7 mouse cellular contexts compared by ENCODE assay signal in genomic region chr5:28070828-28071455, GRCm38 (mm10). TPM values are rescaled to one million over a fixed set of nuclear protein-coding genes. Genes with fewer than 3 reads are reported as not detected.
DNase-seq lines count a peak whose midpoint lies in the region; ATAC-seq lines count a peak whose summit lies in the region.

Insig1 (plus strand) TSS chr5:28071363.

- intact Hi-C loops in gastrocnemius, postnatal 36 days (cut with DNase I), result loop anchor here (10.0 kb wide), 1 partner anchor 1304 kb away; the partner anchor contains the start of gene Lmbr1
- intact Hi-C loops in left cerebral cortex, postnatal 25 days (cut with DNase I), result loop anchor here (2.0 to 10.0 kb wide), 4 partner anchors 199 to 314 kb away; partner anchors contain the start of genes Htr5a and Paxip1

- H3K4me2 ChIP-seq in intestine, embryonic 15.5 days (replicated peaks), result peak within 1 kb of the TSS; percentile 80

- peak within 1 kb of the TSS; percentile 84 for H3K4me3 ChIP-seq in intestine, embryonic 15.5 days (replicated peaks)
- H3K4me3 ChIP-seq in midbrain, embryonic 10.5 days, result peak within 1 kb of the TSS; percentile 91

- peaks cover 20% of the 10 kb centered on the region for H3K4me1 ChIP-seq in intestine, embryonic 15.5 days (replicated peaks)
- H3K4me1 ChIP-seq in midbrain, embryonic 10.5 days, result peaks cover 65% of the 10 kb centered on the region

- ATAC-seq in intestine, embryonic 15.5 days, result peak; percentile 92

- peak within 1 kb of the TSS; percentile 82 for H3K9ac ChIP-seq in intestine, embryonic 15.5 days

- no peaks in the 10 kb centered on the region for H3K9me3 ChIP-seq in intestine, embryonic 15.5 days
- H3K9me3 ChIP-seq in midbrain, embryonic 10.5 days (replicated peaks), result no peaks in the 10 kb centered on the region

- peak within 1 kb of the TSS; percentile 96 for H3K27ac ChIP-seq in intestine, embryonic 15.5 days
- H3K27ac ChIP-seq in midbrain, embryonic 10.5 days (replicated peaks), result peak within 1 kb of the TSS; percentile 97

- H3K27me3 ChIP-seq in intestine, embryonic 15.5 days (replicated peaks), result no peaks in the 10 kb centered on the region
- no peaks in the 10 kb centered on the region for H3K27me3 ChIP-seq in midbrain, embryonic 10.5 days (ENCODE audit: low read depth, poor library complexity, severe bottlenecking)

- peak; percentile 99 for DNase-seq in adrenal gland, adult 18-20 months (ENCODE audit: low spot score in 2 of 2)
- DNase-seq in embryo, embryonic 11 days, result peak; percentile 98
- DNase-seq in gastrocnemius, postnatal 36 days, result peak; percentile 97
- peak; percentile 99 for DNase-seq in left cerebral cortex, postnatal 25 days (ENCODE audit: low spot score in 2 of 2)
- DNase-seq in midbrain, embryonic 10.5 days (ENCODE audit: low spot score), result peak; percentile 98
- DNase-seq in right cerebral cortex, postnatal 4 days, result peak; percentile 97

- WGBS in intestine, embryonic 15.5 days, result under 1% methylated on average over 62 of the region's 64 CpGs
- WGBS in midbrain, embryonic 10.5 days, result under 1% methylated on average over 64 of the region's 64 CpGs

- peaks cover 24% of the 10 kb centered on the region for H3K36me3 ChIP-seq in intestine, embryonic 15.5 days
- H3K36me3 ChIP-seq in midbrain, embryonic 10.5 days, result peaks cover 37% of the 10 kb centered on the region

RNA-seq across cellular contexts. Expression of gene Insig1, which starts in this region (rescaled TPM):
- total RNA-seq in adrenal gland, adult 18-20 months (2021), result 100 to 1,000 TPM; 143 to 408 TPM
- total RNA-seq in gastrocnemius, postnatal 36 days (2021), result 10 to 100 TPM in 1 of 2 experiments, 1 to 10 TPM in 1; 7.4 to 11.1 TPM
- 222 and 228 TPM in 2 replicates for polyA plus RNA-seq in intestine, embryonic 15.5 days (2015; fragmentation: Nextera tagmentation; extraction: Ambion mirVana)
- 10 to 100 TPM; 68.1 to 74.9 TPM for total RNA-seq in left cerebral cortex, postnatal 25 days (2021)
- 107 and 125 TPM in 2 replicates for polyA plus RNA-seq in midbrain, embryonic 10.5 days (2016; fragmentation: Nextera tagmentation; extraction: Ambion mirVana)

Comparison
In these comparisons a context has a peak if more than half of its experiments do, and no peak if none do; other contexts are left out.
1. Peak in every context shown above with its lines: DNase-seq, ATAC-seq, H3K4me3 ChIP-seq and H3K27ac ChIP-seq.
2. RNA of gene Insig1 (total RNA-seq): 143 to 408 TPM in adrenal gland, adult 18-20 months and 68.1 to 74.9 TPM in left cerebral cortex, postnatal 25 days; 7.4 to 11.1 TPM in gastrocnemius, postnatal 36 days; every median in the first group is over 4 times any median in the second.